Mouse (Mus musculus): ENCODE measurements around the gene Taf4. TPM values are rescaled to one million over a fixed set of nuclear protein-coding genes. Genes with fewer than 3 reads are reported as not detected.

The Taf4 gene
- polyA plus RNA-seq, 1 experiment from 2014 or later: 3.4 TPM

DNA sequence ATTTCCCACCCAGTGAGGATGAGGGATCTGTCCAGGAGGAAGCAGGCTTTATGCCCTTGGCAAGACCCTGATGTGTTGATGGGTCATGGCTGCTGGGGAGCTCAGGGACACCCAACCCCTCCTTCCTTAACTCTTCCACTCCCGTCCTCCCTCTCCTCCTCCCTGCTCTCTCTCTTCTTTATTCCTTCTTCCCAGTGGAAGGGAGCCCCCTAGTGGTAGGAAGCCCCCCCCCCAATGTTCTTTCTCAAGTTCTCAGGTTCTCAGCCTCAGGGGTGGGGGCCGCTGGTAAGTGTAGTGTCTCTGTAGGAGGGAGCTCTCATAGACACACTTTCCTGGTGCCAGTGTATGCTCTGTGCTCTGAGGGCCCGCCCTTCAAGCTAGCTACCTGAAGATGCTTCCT is 113.2 kb downstream of the Taf4 start:
- Histone ChIP-seq H3K27me3 (ENCODE audit: control insufficient read depth, insufficient read depth, low read length) (no peaks in the 10 kb centered on the region), H3K36me3 (ENCODE audit: control insufficient read depth, insufficient read depth, low read length) (no peaks in the 10 kb centered on the region), H3K4me2 (ENCODE audit: low read length) (no peak overlapping the region), H3K4me3 (ENCODE audit: control insufficient read depth in 1 of 2, insufficient read depth in 1 of 2, low read depth in 1 of 2, low read length in 2 of 2) (no peak overlapping the region), H3K27ac (replicated peaks in 1 of 2; ENCODE audit: control insufficient read depth in 1 of 2, insufficient read depth in 1 of 2, low read depth in 2 of 2, low read length in 2 of 2) (no peak overlapping the region), H3K4me1 (ENCODE audit: control insufficient read depth in 2 of 2, insufficient read depth in 2 of 2, low read length in 2 of 2) (peaks cover 6% of the 10 kb centered on the region in 2 experiments; a peak in 3 of 4 replicates), H3K9me3 (ENCODE audit: control insufficient read depth, low read length) (no peaks in the 10 kb centered on the region), H3K9ac (ENCODE audit: low read length) (no peak overlapping the region)
- no peak for ATAC-seq (ENCODE audit: insufficient number of reproducible peaks, insufficient read depth, low FRiP score, low read depth)
- WGBS: 61% methylated on average over 3 of the region's 3 CpGs

DNA sequence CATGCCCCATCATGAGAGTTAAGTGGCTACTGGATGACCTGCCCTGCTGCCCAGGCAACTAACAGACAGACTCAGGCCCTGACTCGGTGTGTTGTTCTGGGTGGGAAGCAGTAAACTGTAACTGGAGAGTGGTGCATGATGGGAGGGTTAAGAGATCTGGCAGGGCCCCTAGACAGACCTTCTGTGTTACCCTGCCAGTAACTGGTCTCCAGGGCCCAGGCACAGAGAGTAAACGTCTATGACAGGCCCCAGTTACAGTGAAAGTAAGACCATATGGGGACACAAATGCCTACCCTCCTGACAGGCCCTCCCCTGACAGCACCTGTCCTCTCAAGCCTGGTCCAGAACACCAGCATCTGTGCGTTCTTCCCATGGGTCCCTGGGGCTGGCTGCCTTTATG is 113.8 kb downstream of the Taf4 start:
- no peak for ATAC-seq (ENCODE audit: insufficient number of reproducible peaks, insufficient read depth, low FRiP score, low read depth)
- Histone ChIP-seq H3K4me2 (ENCODE audit: low read length) (no peak overlapping the region), H3K36me3 (ENCODE audit: control insufficient read depth, insufficient read depth, low read length) (no peaks in the 10 kb centered on the region), H3K4me3 (ENCODE audit: control insufficient read depth in 1 of 2, insufficient read depth in 1 of 2, low read depth in 1 of 2, low read length in 2 of 2) (no peak overlapping the region), H3K27me3 (ENCODE audit: control insufficient read depth, insufficient read depth, low read length) (no peaks in the 10 kb centered on the region), H3K4me1 (ENCODE audit: control insufficient read depth in 2 of 2, insufficient read depth in 2 of 2, low read length in 2 of 2) (peaks cover 3 to 6% of the 10 kb centered on the region in 2 experiments; a peak in 3 of 4 replicates), H3K27ac (replicated peaks in 1 of 2; ENCODE audit: control insufficient read depth in 1 of 2, insufficient read depth in 1 of 2, low read depth in 2 of 2, low read length in 2 of 2) (no peak overlapping the region), H3K9ac (ENCODE audit: low read length) (no peak overlapping the region), H3K9me3 (ENCODE audit: control insufficient read depth, low read length) (no peaks in the 10 kb centered on the region)
- 78% methylated on average over 3 of the region's 3 CpGs for WGBS

Other genes starting within 250 kb of the Taf4 start
- gene Lsm14b, start 48.3 kb upstream of the Taf4 start, polyA plus RNA-seq (2014; fragmentation: Nextera tagmentation; extraction: Ambion mirVana): 4.8 and 5.3 TPM in 2 replicates
- 410 and 434 TPM in 2 replicates for gene Psma7, start 65.8 kb upstream of the Taf4 start, polyA plus RNA-seq (2014; fragmentation: Nextera tagmentation; extraction: Ambion mirVana)
- 3.6 and 3.9 TPM in 2 replicates for gene Ss18l1, start 65.9 kb upstream of the Taf4 start, polyA plus RNA-seq (2014; fragmentation: Nextera tagmentation; extraction: Ambion mirVana)
- 24.9 and 27.9 TPM in 2 replicates for gene Mtg2, start 93.9 kb upstream of the Taf4 start, polyA plus RNA-seq (2014; fragmentation: Nextera tagmentation; extraction: Ambion mirVana)
- not detected in 2 replicates for gene Hrh3, start 127.8 kb upstream of the Taf4 start, polyA plus RNA-seq (2014; fragmentation: Nextera tagmentation; extraction: Ambion mirVana)
- 38.0 and 40.5 TPM in 2 replicates for gene Osbpl2, start 142.7 kb upstream of the Taf4 start, polyA plus RNA-seq (2014; fragmentation: Nextera tagmentation; extraction: Ambion mirVana)
- 102 and 109 TPM in 2 replicates for gene Adrm1, start 194.8 kb upstream of the Taf4 start, polyA plus RNA-seq (2014; fragmentation: Nextera tagmentation; extraction: Ambion mirVana)
- gene Lama5, start 249.2 kb upstream of the Taf4 start, polyA plus RNA-seq (2014; fragmentation: Nextera tagmentation; extraction: Ambion mirVana): 30.5 and 32.7 TPM in 2 replicates

All from heart, embryonic 14.5 days (tissue).